Mouse (Mus musculus) CH12.LX (cell line): ENCODE measurements around the gene Sh3bp5l. TPM values are rescaled to one million over a fixed set of nuclear protein-coding genes. Genes with fewer than 3 reads are reported as not detected.
A peak's percentile ranks its signal among the peaks of the same experiment; 100 is the strongest.
"Not testable (repeated sequence)": the region's sequence is repeated elsewhere in the genome, so short reads cannot be mapped to it uniquely, and the experiment has no call there.

Experiments used
- DNase-seq: peaks from one replicate; pipeline ENCODE4 v3.0.0-alpha.2; 2013; ENCODE audit errors: extremely low read depth
- H3K27ac ChIP-seq: 2 replicates; pipeline ENCODE4 v1.5.1; 2012; ENCODE audit warnings: low read depth, mild to moderate bottlenecking, control low read depth, moderate library complexity; ENCODE audit not compliant: insufficient read depth
- H3K27me3 ChIP-seq: replicated peaks from 2 replicates; pipeline ENCODE3; 2012; ENCODE audit warnings: inconsistent platforms
- H3K36me3 ChIP-seq, 2 experiments: replicated peaks in 1 of 2; 2 replicates each; pipeline versions ENCODE3 to v1.6.1; 2012; ENCODE audit warnings: inconsistent platforms in 1 of 2, low read length in 1 of 2, mild to moderate bottlenecking in 1 of 2, mixed read lengths in 1 of 2, moderate library complexity in 1 of 2; ENCODE audit not compliant: control insufficient read depth in 1 of 2, insufficient read depth in 1 of 2
- H3K4me1 ChIP-seq, 2 experiments: 2 replicates each; pipeline ENCODE4 v1.6.1; 2012; ENCODE audit warnings: inconsistent platforms in 1 of 2, moderate library complexity in 1 of 2; ENCODE audit not compliant: insufficient read depth in 2 of 2, control insufficient read depth in 1 of 2
- H3K4me2 ChIP-seq: 2 replicates; pipeline ENCODE4 v1.6.1; 2012; ENCODE audit warnings: low read depth, mild to moderate bottlenecking, control low read depth; ENCODE audit not compliant: poor library complexity, insufficient read depth, severe bottlenecking
- H3K4me3 ChIP-seq, 3 experiments: fragments of 150-350 bp in 1 of 3; sonication (generic) in 1 of 3; replicated peaks in 1 of 3; 2 replicates each; pipeline versions ENCODE3 to v1.5.1; 2011 to 2012; ENCODE audit warnings: low read depth in 2 of 3, low read length in 2 of 3, mild to moderate bottlenecking in 2 of 3, moderate library complexity in 2 of 3, control low read depth in 1 of 3, improper control_type of control experiment in 1 of 3, inconsistent platforms in 1 of 3, mixed read lengths in 1 of 3; ENCODE audit not compliant: poor library complexity in 1 of 3
- H3K79me2 ChIP-seq: replicated peaks from 2 replicates; pipeline ENCODE4 v1.6.1; 2012; ENCODE audit warnings: mild to moderate bottlenecking, moderate library complexity; ENCODE audit not compliant: control insufficient read depth, poor library complexity, insufficient read depth, severe bottlenecking; ENCODE audit errors: extremely low read depth
- H3K9ac ChIP-seq: 2 replicates; pipeline ENCODE4 v1.6.1; 2012; ENCODE audit warnings: low read depth, mild to moderate bottlenecking, control low read depth, moderate library complexity; ENCODE audit not compliant: insufficient read depth
- H3K9me3 ChIP-seq: replicated peaks from 2 replicates; pipeline ENCODE3; 2012; ENCODE audit warnings: low read length, inconsistent platforms, mixed read lengths
- BHLHE40 ChIP-seq: IDR thresholded peaks from 2 replicates; pipeline ENCODE4 v1.6.1; 2011; ENCODE audit warnings: mild to moderate bottlenecking, low read depth, low read length, improper control_type of control experiment
- E2F4 ChIP-seq: IDR thresholded peaks from 2 replicates; pipeline ENCODE4 v1.6.1; 2011; ENCODE audit warnings: low read depth, low read length, improper control_type of control experiment; ENCODE audit not compliant: insufficient replicate concordance
- EP300 ChIP-seq: IDR thresholded peaks from 2 replicates; pipeline ENCODE4 v1.6.1; 2011; ENCODE audit warnings: low read length, improper control_type of control experiment
- ETS1 ChIP-seq: conservative IDR thresholded peaks from 2 replicates; pipeline ENCODE4 v1.6.1; 2012; ENCODE audit warnings: low read depth, mild to moderate bottlenecking, inconsistent platforms, low read length, improper control_type of control experiment, moderate library complexity
- HCFC1 ChIP-seq: IDR thresholded peaks from 2 replicates; pipeline ENCODE4 v1.6.1; 2012; ENCODE audit warnings: low read depth, mild to moderate bottlenecking, inconsistent platforms, low read length, improper control_type of control experiment
- JUND ChIP-seq: conservative IDR thresholded peaks from 2 replicates; pipeline ENCODE4 v1.6.1; 2011; ENCODE audit warnings: low read depth, low read length, improper control_type of control experiment
- KAT2A ChIP-seq: IDR thresholded peaks from 2 replicates; pipeline ENCODE4 v1.6.1; 2012; ENCODE audit warnings: low read length, improper control_type of control experiment, inconsistent platforms; ENCODE audit not compliant: insufficient replicate concordance
- MEF2A ChIP-seq: IDR thresholded peaks from 2 replicates; pipeline ENCODE4 v1.6.1; 2014; ENCODE audit warnings: low read depth, mild to moderate bottlenecking, inconsistent platforms, low read length, improper control_type of control experiment, borderline replicate concordance
- MYC ChIP-seq: IDR thresholded peaks from 2 replicates; pipeline ENCODE4 v1.6.1; 2011; ENCODE audit warnings: low read depth, mild to moderate bottlenecking, improper control_type of control experiment, low read length
- POLR2AphosphoS2 ChIP-seq: IDR thresholded peaks from 2 replicates; pipeline ENCODE4 v1.6.1; 2011; ENCODE audit warnings: low read depth, low read length, improper control_type of control experiment
- RCOR1 ChIP-seq: conservative IDR thresholded peaks from 2 replicates; pipeline ENCODE4 v1.6.1; 2012; ENCODE audit warnings: low read depth, mild to moderate bottlenecking, inconsistent platforms, low read length, improper control_type of control experiment
- SIN3A ChIP-seq: IDR thresholded peaks from 2 replicates; pipeline ENCODE4 v1.6.1; 2012; ENCODE audit warnings: low read length, improper control_type of control experiment, inconsistent platforms
- SMC3 ChIP-seq: IDR thresholded peaks from 2 replicates; pipeline ENCODE4 v1.6.1; 2011; ENCODE audit warnings: low read depth, low read length, improper control_type of control experiment
- TBP ChIP-seq: conservative IDR thresholded peaks from 2 replicates; pipeline ENCODE4 v1.6.1; 2011; ENCODE audit warnings: low read depth, low read length, improper control_type of control experiment
- USF1 ChIP-seq: IDR thresholded peaks from 2 replicates; pipeline ENCODE4 v1.6.1; 2014; ENCODE audit warnings: low read depth, mild to moderate bottlenecking, inconsistent platforms, low read length, improper control_type of control experiment
- USF2 ChIP-seq: conservative IDR thresholded peaks from 2 replicates; pipeline ENCODE4 v1.6.1; 2011; ENCODE audit warnings: low read depth, low read length, improper control_type of control experiment
- ZMIZ1 ChIP-seq: IDR thresholded peaks from 2 replicates; pipeline ENCODE4 v1.6.1; 2012; ENCODE audit warnings: low read depth, mild to moderate bottlenecking, inconsistent platforms, low read length, improper control_type of control experiment
- dilution Hi-C: fragments of 300-500 bp; cut with MboI; formaldehyde crosslinking; loops from 2 replicates; pipeline ENCODE4 v1.14.3; 2020; ENCODE audit warnings: low sequenced_read_pairs; ENCODE audit not compliant: extremely low pct_unique_long_range_greater_than_20kb, extremely low pct_ligation_motif_present
- in situ Hi-C: fragments of 300-500 bp; cut with MboI; formaldehyde crosslinking; loops from 3 replicates; pipeline ENCODE4 v1.14.3; 2019; ENCODE audit warnings: low sequenced_read_pairs, low pct_ligation_motif_present, low pct_unique_long_range_greater_than_20kb, mixed read lengths
- polyA plus RNA-seq: library from polyadenylated mRNA; unstranded; fragments of >175 nt; gene quantifications from 2 replicates; pipeline ENCODE4 v1.2.1, GENCODE M21; 2012; ENCODE audit warnings: low read depth; ENCODE audit not compliant: insufficient read length
- total RNA-seq, 2 experiments: library from RNA; depleted of rRNA; stranded (reverse); fragments of 300-350 nt in 1 of 2; fragments of >200 nt in 1 of 2; gene quantifications; 2 replicates each; pipeline ENCODE4 v1.2.3; 2012 to 2014

The Sh3bp5l gene
- total and polyA plus RNA-seq, 3 experiments: 18.6 to 27.7 (median 22.8) TPM

DNA sequence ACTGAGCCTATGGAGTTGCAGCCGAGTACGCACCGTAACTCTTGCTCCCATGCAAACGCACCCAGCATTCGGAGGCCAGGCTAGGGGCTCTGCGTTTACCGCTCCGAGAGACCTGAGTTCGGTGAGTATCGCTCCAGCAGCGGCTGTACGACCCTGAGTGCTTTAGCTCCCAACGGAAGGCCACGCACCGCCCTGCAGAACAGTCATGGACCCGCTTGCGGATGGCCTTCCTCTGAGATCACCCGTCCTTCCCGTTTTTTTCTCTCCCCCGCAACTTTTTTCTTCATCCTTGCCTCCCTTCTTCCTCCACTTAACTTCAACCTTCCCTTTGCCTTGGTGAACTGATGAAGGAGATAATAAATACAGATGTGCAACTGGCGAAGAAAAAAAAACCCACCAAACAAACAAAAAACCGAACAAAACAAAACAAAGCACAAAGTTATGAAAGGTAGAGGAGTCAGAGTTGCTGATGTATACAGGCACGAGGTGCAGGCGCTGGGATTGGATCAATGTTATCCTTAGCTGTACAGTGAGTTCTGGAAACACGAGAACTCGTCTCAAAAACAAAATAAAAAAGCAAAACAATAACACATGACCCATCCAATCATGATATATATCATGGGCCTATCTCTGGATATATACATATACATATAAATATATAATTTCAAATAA is 27.6 kb upstream of the Sh3bp5l start (continued):
- TF ChIP-seq USF1 (no peak), ETS1 (0 out of 2 replicates have a peak, but pooled peaks have one; percentile 33), KAT2A (no peak), MEF2A (no peak), SMC3 (peak; percentile 12; the same call in 1 of the 2 replicates), POLR2AphosphoS2 (no peak), HCFC1 (peak; percentile 6; the same call in 1 of the 2 replicates), JUND (0 out of 2 replicates have a peak, but pooled peaks have one; percentile 6), E2F4 (no peak)

DNA sequence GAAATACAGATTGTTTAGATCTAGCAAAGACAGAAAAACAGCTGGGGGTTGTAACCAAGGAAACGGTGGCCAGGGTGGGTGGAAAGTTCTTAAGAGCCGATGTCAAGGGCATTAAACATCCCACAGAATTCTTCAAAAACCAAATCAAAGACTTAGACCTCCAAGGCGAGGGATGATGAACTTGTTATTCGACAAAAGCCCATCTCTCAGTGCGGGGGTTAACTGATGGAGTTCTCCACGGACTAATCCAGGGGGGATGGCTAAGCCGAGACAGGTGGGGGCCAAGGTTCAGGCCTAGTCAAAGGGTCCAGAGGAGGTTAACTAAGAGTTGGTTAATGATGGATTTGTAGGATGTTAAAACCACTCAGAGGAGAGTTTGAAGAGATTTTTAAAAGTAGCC is 26.9 kb upstream of the Sh3bp5l start:
- TF ChIP-seq BHLHE40 (no peak), SIN3A (no peak), USF2 (no peak), TBP (no peak), RCOR1 (no peak), ZMIZ1 (no peak), JUND (no peak), USF1 (no peak), MYC (no peak), HCFC1 (no peak), EP300 (no peak)
- TF ChIP-seq, all 38 proteins: peak for 0
- no peak for DNase-seq
- in situ Hi-C loops: loop anchor here (10.0 kb wide), 2 partner anchors 119 to 349 kb away; no protein-coding TSS in a partner anchor
- Histone ChIP-seq H3K79me2 (no peaks in the 10 kb centered on the region), H3K4me3 (no peak overlapping the region), H3K9ac (no peak overlapping the region), H3K4me2 (peak overlapping the region; percentile 57; the same call in 1 of the 2 replicates), H3K4me1 (peaks cover 10 to 36% of the 10 kb centered on the region in 2 experiments), H3K36me3 (peaks cover 0 to under 1% of the 10 kb centered on the region in 2 experiments), H3K9me3 (no peaks in the 10 kb centered on the region), H3K27ac (no peak overlapping the region), H3K27me3 (peaks cover 8% of the 10 kb centered on the region)
- dilution Hi-C loops: no loop called here

DNA sequence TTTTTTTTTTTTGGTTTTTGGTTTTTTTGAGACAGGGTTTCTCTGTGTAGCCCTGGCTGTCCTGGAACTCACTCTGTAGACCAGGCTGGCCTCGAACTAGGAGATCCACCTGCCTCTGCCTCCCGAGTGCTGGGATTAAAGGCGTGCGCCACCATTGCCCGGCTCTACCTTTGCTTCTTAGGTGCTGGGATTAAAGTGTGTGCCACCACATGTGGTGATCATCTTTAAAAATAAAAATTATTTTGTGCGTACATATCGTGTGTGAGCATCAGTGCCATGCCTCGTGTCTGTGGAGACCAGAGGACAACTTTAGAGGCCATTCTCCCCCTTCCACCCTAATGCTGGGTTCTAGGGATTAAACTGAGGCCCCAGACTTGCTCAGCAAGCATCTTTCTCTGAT is 25.2 kb upstream of the Sh3bp5l start:
- DNase-seq, H3K9ac ChIP-seq, H3K79me2 ChIP-seq, H3K4me3 ChIP-seq, H3K4me2 ChIP-seq, H3K9me3 ChIP-seq, H3K27ac ChIP-seq, H3K27me3 ChIP-seq, dilution Hi-C loops: not testable (repeated sequence)
- H3K36me3 ChIP-seq: peaks cover 3 to 18% of the 10 kb centered on the region in 2 experiments
- peaks cover 10 to 36% of the 10 kb centered on the region in 2 experiments for H3K4me1 ChIP-seq
- TF ChIP-seq TBP: 0 out of 2 replicates have a peak, but pooled peaks have one; percentile 66
- in situ Hi-C loops: loop anchor here (10.0 kb wide), 2 partner anchors 120 to 350 kb away; no protein-coding TSS in a partner anchor
